Mouse (Mus musculus): ENCODE measurements at regions not wholly inside any gene's neighbourhood (a gene's known extent, or its start where the extent isn't known, plus 50 kb on each side); places are given as distances from the start of the nearest gene placed in this dataset.

- Histone ChIP-seq H3K4me1 (ENCODE audit: control insufficient read depth, insufficient read depth, low read length) (no peaks in the 10 kb centered on the region), H3K36me3 (ENCODE audit: control insufficient read depth, insufficient read depth, low read length) (no peaks in the 10 kb centered on the region), H3K27ac (ENCODE audit: insufficient read depth, low read depth, low read length) (no peak overlapping the region), H3K27me3 (replicated peaks; ENCODE audit: control insufficient read depth, insufficient read depth, low read length) (no peaks in the 10 kb centered on the region), H3K4me3 (ENCODE audit: insufficient read depth, low read depth, low read length) (no peak overlapping the region)
- TF ChIP-seq POLR2A (IDR thresholded peaks at IDR 0.05; ENCODE audit: low read depth, low read length) (no peak), CTCF (conservative IDR thresholded peaks at IDR 0.05; ENCODE audit: insufficient read depth, insufficient read length, low read depth, low read length) (no peak)
- 27% methylated on average over 5 of the region's 5 CpGs for WGBS
- no peak for DNase-seq
Observed at GRCm38 (mm10) chr17:52448701-52449100, 153.8 kb upstream of the Kcnh8 start.

DNA sequence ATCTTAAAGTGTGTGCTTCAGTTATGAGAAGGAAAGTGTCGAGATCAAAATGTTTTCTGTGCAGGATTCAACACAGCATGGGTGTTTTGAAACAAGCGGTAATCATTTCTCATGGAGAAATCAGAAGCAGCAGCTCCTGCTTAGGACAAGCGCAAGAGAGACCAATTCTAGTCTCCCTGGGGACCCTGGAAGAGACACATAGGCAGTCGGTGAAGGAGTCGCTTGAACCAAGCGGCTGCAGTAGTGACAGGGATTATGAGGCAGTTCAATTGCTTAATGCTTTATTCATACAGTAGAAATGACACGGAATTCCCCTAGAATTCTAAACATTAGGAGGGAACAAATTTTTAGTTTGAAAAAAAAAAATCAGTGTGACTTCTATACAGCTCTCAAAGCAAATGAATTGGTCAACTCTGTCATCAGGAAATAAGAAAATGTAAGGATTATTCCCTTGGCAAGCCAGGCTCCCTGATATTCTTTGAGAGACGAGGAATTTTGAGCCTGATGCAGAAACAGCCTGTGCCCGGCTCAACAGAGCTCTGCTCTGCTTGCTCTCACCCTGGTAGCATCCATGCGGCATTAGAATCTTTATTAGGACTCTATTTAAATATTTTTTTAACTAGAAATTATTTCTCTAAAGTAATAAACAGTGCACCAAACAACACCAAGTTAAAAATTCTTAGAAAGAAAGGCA is 143.1 kb upstream of the Kcnh8 start:
- WGBS = 68% methylated on average over 10 of the region's 10 CpGs
- Histone ChIP-seq H3K4me3 (ENCODE audit: insufficient read depth, low read depth, low read length) (no peak overlapping the region), H3K27me3 (replicated peaks; ENCODE audit: control insufficient read depth, insufficient read depth, low read length) (no peaks in the 10 kb centered on the region), H3K4me1 (ENCODE audit: control insufficient read depth, insufficient read depth, low read length) (no peaks in the 10 kb centered on the region), H3K27ac (ENCODE audit: insufficient read depth, low read depth, low read length) (no peak overlapping the region), H3K36me3 (ENCODE audit: control insufficient read depth, insufficient read depth, low read length) (no peaks in the 10 kb centered on the region)
- DNase-seq = no peak
- TF ChIP-seq POLR2A (IDR thresholded peaks at IDR 0.05; ENCODE audit: low read depth, low read length) = no peak
- TF ChIP-seq CTCF (conservative IDR thresholded peaks at IDR 0.05; ENCODE audit: insufficient read depth, insufficient read length, low read depth, low read length) = no peak

DNA sequence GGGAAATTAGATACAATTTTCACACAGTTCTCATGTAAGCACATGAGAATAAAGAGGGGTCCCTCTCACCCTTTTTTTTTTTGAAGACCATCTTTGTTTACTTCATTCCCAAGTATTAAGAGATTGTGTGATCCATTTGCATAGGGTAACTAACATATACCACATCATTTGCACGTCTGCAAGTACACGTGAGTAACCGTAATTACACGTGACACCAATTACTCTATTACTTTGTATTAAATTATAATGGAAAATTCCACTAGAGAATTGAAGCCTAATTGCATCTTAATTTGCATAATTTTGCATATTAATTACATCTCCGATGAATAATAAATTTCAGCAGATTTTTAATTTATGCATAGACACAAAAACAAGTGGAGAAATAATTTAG is 142.5 kb upstream of the Kcnh8 start:
- Histone ChIP-seq H3K4me1 (ENCODE audit: control insufficient read depth, insufficient read depth, low read length) (no peaks in the 10 kb centered on the region), H3K4me3 (ENCODE audit: insufficient read depth, low read depth, low read length) (no peak overlapping the region), H3K36me3 (ENCODE audit: control insufficient read depth, insufficient read depth, low read length) (no peaks in the 10 kb centered on the region), H3K27ac (ENCODE audit: insufficient read depth, low read depth, low read length) (no peak overlapping the region), H3K27me3 (replicated peaks; ENCODE audit: control insufficient read depth, insufficient read depth, low read length) (no peaks in the 10 kb centered on the region)
- DNase-seq = no peak
- no peak for TF ChIP-seq POLR2A (IDR thresholded peaks at IDR 0.05; ENCODE audit: low read depth, low read length)
- no peak for TF ChIP-seq CTCF (conservative IDR thresholded peaks at IDR 0.05; ENCODE audit: insufficient read depth, insufficient read length, low read depth, low read length)
- 85% methylated on average over 5 of the region's 5 CpGs for WGBS

DNA sequence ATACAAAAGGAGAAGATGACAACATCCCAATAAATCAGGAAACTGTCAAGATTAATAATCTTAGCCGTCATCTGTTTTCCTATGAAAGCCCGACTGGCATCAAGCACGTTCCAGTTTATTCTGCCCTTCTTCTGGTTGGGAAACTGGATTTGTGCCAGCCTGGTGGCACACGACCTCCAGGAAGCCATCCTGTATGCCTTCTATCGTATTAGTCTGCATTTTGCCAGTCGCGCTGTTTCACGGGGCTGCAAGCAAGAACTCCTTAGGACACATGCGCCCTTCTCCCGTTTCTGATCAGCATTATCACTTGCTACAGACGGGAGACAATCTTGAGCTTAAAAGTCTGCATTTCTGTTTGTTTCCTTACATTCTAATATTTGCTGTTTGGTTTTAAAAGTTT is 141.2 kb upstream of the Kcnh8 start:
- no peak for DNase-seq

DNA sequence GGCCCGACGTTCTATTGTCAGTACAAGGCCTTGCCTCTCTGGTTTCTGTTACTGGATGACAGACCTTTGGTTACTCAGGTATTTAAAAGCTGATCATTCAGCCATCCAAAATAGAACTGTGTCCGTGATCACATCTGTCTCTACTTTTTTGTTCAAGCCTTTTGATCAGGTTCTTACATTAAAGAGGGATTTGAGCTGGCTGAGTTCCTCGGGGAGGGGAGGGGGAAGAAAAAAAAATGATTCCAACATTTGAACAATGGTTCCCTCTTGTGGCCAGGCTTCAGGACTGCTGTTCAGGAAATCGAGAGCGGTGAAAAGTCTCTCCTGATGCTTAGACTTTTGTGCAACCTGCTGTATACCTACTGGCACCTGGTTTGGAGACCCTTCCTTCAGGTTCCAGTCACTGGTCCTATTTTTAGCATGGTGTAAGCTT is 140.8 kb upstream of the Kcnh8 start:
- Histone ChIP-seq H3K4me3 (ENCODE audit: insufficient read depth, low read depth, low read length) (no peak overlapping the region), H3K27ac (ENCODE audit: insufficient read depth, low read depth, low read length) (no peak overlapping the region), H3K36me3 (ENCODE audit: control insufficient read depth, insufficient read depth, low read length) (no peaks in the 10 kb centered on the region), H3K4me1 (ENCODE audit: control insufficient read depth, insufficient read depth, low read length) (no peaks in the 10 kb centered on the region), H3K27me3 (replicated peaks; ENCODE audit: control insufficient read depth, insufficient read depth, low read length) (no peaks in the 10 kb centered on the region)
- peak; percentile 26 for DNase-seq
- no peak for TF ChIP-seq POLR2A (IDR thresholded peaks at IDR 0.05; ENCODE audit: low read depth, low read length)
- 0 out of 2 replicates have a peak, but pooled peaks have one; percentile 27 for TF ChIP-seq CTCF (conservative IDR thresholded peaks at IDR 0.05; ENCODE audit: insufficient read depth, insufficient read length, low read depth, low read length)
- 29% methylated on average over 6 of the region's 6 CpGs for WGBS

More for the DNA sequence above, 141.2 kb upstream of the Kcnh8 start:
- no peaks in the 10 kb centered on the region for H3K4me1 ChIP-seq (ENCODE audit: control insufficient read depth, insufficient read depth, low read length)
- no peak overlapping the region for H3K27ac ChIP-seq (ENCODE audit: insufficient read depth, low read depth, low read length)
- TF ChIP-seq POLR2A (IDR thresholded peaks at IDR 0.05; ENCODE audit: low read depth, low read length) (no peak), CTCF (conservative IDR thresholded peaks at IDR 0.05; ENCODE audit: insufficient read depth, insufficient read length, low read depth, low read length) (no peak)
- H3K27me3 ChIP-seq (replicated peaks; ENCODE audit: control insufficient read depth, insufficient read depth, low read length) = no peaks in the 10 kb centered on the region
- H3K36me3 ChIP-seq (ENCODE audit: control insufficient read depth, insufficient read depth, low read length) = no peaks in the 10 kb centered on the region
- no peak overlapping the region for H3K4me3 ChIP-seq (ENCODE audit: insufficient read depth, low read depth, low read length)
- 57% methylated on average over 11 of the region's 11 CpGs for WGBS

- Histone ChIP-seq H3K27me3 (replicated peaks; ENCODE audit: control insufficient read depth, insufficient read depth, low read length) (no peaks in the 10 kb centered on the region), H3K36me3 (ENCODE audit: control insufficient read depth, insufficient read depth, low read length) (no peaks in the 10 kb centered on the region), H3K27ac (ENCODE audit: insufficient read depth, low read depth, low read length) (no peak overlapping the region), H3K4me1 (ENCODE audit: control insufficient read depth, insufficient read depth, low read length) (no peaks in the 10 kb centered on the region), H3K4me3 (ENCODE audit: insufficient read depth, low read depth, low read length) (no peak overlapping the region)
- no peak for DNase-seq
- WGBS = 75% methylated on average over 9 of the region's 9 CpGs
- TF ChIP-seq POLR2A (IDR thresholded peaks at IDR 0.05; ENCODE audit: low read depth, low read length) (no peak), CTCF (conservative IDR thresholded peaks at IDR 0.05; ENCODE audit: insufficient read depth, insufficient read length, low read depth, low read length) (no peak)
Observed at GRCm38 (mm10) chr17:52462361-52462760, 140.1 kb upstream of the Kcnh8 start.

GRCm38 (mm10) chr17:52468464-52468863 is 134.0 kb upstream of the Kcnh8 start:
- no peak for DNase-seq
- H3K27ac ChIP-seq (ENCODE audit: insufficient read depth, low read depth, low read length) = no peak overlapping the region
- no peaks in the 10 kb centered on the region for H3K4me1 ChIP-seq (ENCODE audit: control insufficient read depth, insufficient read depth, low read length)
- WGBS = 86% methylated on average over 5 of the region's 5 CpGs
- no peaks in the 10 kb centered on the region for H3K36me3 ChIP-seq (ENCODE audit: control insufficient read depth, insufficient read depth, low read length)
- H3K4me3 ChIP-seq (ENCODE audit: insufficient read depth, low read depth, low read length) = no peak overlapping the region
- TF ChIP-seq CTCF (conservative IDR thresholded peaks at IDR 0.05; ENCODE audit: insufficient read depth, insufficient read length, low read depth, low read length) (no peak), POLR2A (IDR thresholded peaks at IDR 0.05; ENCODE audit: low read depth, low read length) (no peak)
- H3K27me3 ChIP-seq (replicated peaks; ENCODE audit: control insufficient read depth, insufficient read depth, low read length) = no peaks in the 10 kb centered on the region
